Mouse (Mus musculus): Measurements from ENCODE around the gene Rock2. TPM values are rescaled to one million over a fixed set of nuclear protein-coding genes. Genes with fewer than 3 reads are reported as not detected.

Rock2 gene
- 48.4 TPM for total RNA-seq (2023)

DNA sequence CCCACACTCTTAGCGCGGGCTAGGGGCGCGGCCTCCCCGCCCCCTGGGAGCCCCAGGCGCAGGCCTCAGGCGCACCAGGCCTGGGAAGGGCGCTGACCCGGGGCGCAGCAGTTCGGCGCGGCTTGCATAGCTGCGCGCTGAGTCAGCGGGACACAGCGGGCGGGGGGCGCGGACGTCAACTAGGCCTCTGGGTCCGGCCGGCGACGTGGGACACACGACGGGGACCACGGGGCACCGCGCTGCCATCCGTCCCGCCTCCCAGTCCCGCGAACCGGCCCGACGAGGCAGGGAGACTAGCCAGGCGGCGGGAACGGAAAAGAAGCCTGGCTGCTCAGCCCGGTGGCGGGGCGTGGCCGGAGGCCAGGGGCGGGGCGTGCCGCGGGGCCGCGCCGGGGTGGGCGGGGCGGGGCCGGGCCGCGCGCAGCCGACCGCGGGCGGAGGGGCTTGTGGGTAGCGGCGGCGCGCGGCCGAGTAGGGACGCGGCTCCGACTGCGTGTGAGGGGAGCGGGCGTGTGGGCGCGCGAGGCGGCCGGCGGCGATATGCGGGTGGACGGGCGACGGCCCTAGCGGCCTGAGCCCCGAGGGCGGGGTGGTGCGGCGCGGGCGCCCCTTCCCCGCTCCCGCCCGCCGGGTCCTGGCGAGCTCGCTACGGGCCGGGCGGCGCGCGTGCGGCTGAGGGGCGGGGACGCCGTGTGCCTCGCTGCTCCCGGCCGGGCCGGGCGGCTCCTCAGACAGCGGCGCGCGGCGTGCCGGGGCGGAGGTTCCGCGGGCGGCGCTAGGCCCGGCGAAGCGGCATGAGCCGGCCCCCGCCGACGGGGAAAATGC, at the start of gene Rock2:
Rock2 (plus strand) TSS at position 500 of the 825 bp plus-strand sequence.

DNA sequence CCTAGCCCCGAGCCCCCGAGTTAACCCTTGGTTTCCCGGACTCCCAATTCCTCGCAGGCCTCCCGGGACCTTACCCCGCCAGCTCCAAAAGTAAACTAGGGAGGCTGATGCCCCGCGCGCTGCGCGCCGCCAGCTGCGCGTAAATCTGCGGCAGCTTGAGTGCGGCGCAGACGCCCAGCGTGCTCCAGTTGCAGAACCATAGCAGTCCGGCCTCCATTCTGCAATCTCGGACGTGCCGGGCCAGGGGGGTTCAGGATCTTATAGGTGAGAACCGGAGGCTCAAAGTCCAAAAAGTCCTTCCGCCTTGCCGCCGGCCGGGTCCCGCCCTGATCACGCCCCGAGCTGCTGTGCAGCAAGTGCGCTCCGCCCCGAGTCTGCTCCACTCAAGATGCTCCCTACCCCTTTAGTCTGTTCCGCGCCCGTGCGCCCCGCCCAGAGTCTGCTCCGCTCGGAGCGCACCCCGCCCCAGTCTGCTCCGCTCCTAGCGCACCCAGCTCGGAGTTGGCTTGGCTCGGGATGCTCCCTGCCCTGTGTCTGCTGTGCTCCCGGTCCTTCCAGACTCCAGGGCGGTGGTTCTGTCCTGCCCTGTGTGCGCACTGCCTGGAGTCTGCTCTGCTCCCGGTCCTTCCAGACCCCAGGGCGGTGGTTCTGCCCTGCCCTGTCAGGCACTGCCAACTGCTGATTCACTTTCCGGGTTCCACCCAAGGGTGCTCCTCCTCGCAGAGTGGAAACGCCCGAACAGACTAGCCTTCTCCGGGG, 105.2 kb downstream of the Rock2 start, which contains the start of gene Pqlc3:
Pqlc3 (minus strand) TSS at position 670 of the 759 bp plus-strand sequence.

DNA sequence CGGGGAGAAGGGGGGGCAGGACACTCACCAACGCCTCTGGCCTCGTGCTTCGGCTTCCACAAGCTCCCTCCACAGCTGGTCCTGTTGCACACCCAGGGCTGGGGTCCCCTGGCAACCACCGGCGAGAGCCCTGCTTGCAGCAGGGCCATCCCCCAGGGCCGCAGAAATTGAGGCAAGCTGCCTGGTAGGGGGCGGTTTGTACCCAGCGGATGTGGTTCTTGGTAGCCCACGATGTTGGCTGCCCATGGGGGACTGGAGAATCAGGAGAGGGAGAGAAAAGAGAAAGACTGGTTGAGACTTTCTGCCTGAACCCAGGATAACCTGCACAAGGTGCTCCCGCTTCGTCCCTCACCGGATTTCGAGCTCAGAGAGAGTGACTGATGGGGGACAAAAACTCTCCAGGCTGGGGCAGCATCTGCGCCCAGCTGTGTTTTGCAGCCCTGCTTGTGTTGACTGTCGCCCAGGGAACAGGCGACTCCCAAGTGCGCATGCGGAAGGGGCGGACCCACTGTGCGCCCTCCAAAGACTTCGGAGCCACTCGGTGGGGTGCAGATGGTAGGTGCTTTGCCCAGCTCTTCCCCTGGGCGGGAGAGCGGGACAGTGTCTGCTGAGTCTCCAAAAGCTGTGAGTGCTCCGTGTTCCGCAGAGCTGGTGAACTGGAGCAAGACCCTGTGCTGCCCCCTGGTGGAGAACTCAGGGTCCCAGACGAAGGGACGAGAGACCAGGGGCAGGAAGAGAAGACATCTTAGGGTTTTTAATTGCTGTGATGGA, 116.6 kb downstream of the Rock2 start, which contains the start of gene 2410004P03Rik:
2410004P03Rik (minus strand) TSS at position 628 of the 771 bp plus-strand sequence.

Other genes starting within 250 kb of the Rock2 start
- gene Ntsr2, start 241.5 kb upstream of the Rock2 start, total RNA-seq (2023) = not detected
- 0.37 TPM for gene Greb1, start 94.0 kb upstream of the Rock2 start, total RNA-seq (2023)
- gene E2f6, start 83.9 kb upstream of the Rock2 start, total RNA-seq (2023) = 11.1 TPM
- 12.0 TPM for gene Pqlc3, start 105.5 kb downstream of the Rock2 start, total RNA-seq (2023)
- 0.61 TPM for gene 2410004P03Rik, start 116.8 kb downstream of the Rock2 start, total RNA-seq (2023)